Mouse (Mus musculus) myocyte (in vitro differentiated cells): ENCODE results near the gene Pax6. TPM values are rescaled to one million over a fixed set of nuclear protein-coding genes. Genes with fewer than 3 reads are reported as not detected.

Experiments used
- polyA plus RNA-seq: library from polyadenylated mRNA; unstranded; fragments of >200 nt; fragmentation: generic; extraction: Trizol; gene quantifications from one replicate; pipeline ENCODE4 v1.2.1, GENCODE M21; 2012; ENCODE audit warnings: missing spikeins

Pax6 gene
- polyA plus RNA-seq, 1 experiment = 0.37 TPM

Other genes starting within 250 kb of the Pax6 start
- 11.3 TPM for gene Elp4, start 235.7 kb downstream of the Pax6 start, polyA plus RNA-seq
- 24.0 TPM for gene Immp1l, start 235.7 kb downstream of the Pax6 start, polyA plus RNA-seq